Mouse (Mus musculus) hindbrain, embryonic 15.5 days (tissue): Measurements from ENCODE around the gene Phtf2. TPM values are rescaled to one million over a fixed set of nuclear protein-coding genes. Genes with fewer than 3 reads are reported as not detected.

Experiments used
- ATAC-seq: fragments of 200-750 bp; cut with Nextera tagmentation; 2 replicates; pipeline ENCODE4 v1.8.0; 2017; ENCODE audit warnings: low read depth, moderate number of reproducible peaks, moderate TSS enrichment; ENCODE audit not compliant: low FRiP score
- H3K27ac ChIP-seq: fragments of 300-500 bp; sonication (generic); replicated peaks from 2 replicates; pipeline ENCODE4 v1.5.1; 2015; ENCODE audit warnings: mild to moderate bottlenecking, inconsistent platforms
- H3K27me3 ChIP-seq: fragments of 300-500 bp; sonication (generic); 2 replicates; pipeline ENCODE4 v1.6.1; 2015; ENCODE audit warnings: control low read depth, inconsistent platforms
- H3K36me3 ChIP-seq: fragments of 300-500 bp; sonication (generic); 2 replicates; pipeline ENCODE4 v1.6.1; 2015; ENCODE audit warnings: control low read depth, inconsistent platforms
- H3K4me1 ChIP-seq: fragments of 300-500 bp; sonication (generic); replicated peaks from 2 replicates; pipeline ENCODE4 v1.6.1; 2015; ENCODE audit warnings: control low read depth, inconsistent platforms
- H3K4me2 ChIP-seq: fragments of 300-500 bp; sonication (generic); 2 replicates; pipeline ENCODE4 v1.6.1; 2015; ENCODE audit warnings: moderate library complexity, mild to moderate bottlenecking, inconsistent platforms
- H3K4me3 ChIP-seq: fragments of 300-500 bp; sonication (generic); 2 replicates; pipeline ENCODE4 v1.5.1; 2015; ENCODE audit warnings: mild to moderate bottlenecking, inconsistent platforms
- H3K9ac ChIP-seq: fragments of 300-500 bp; sonication (generic); 2 replicates; pipeline ENCODE4 v1.6.1; 2015; ENCODE audit warnings: inconsistent platforms
- H3K9me3 ChIP-seq: fragments of 300-500 bp; sonication (generic); 2 replicates; pipeline ENCODE4 v1.6.1; 2016; ENCODE audit warnings: control low read depth, inconsistent platforms
- WGBS: fragments of 180-500 bp; shearing (Covaris S2); methylation state at CpG from one replicate; pipeline ENCODE4 v1.1.7; 2015; 5-methylcytosine and 5-hydroxymethylcytosine counted together
- polyA plus RNA-seq: library from polyadenylated mRNA; unstranded; fragments of >200 nt; fragmentation: Nextera tagmentation; extraction: Ambion mirVana; gene quantifications from 2 replicates; pipeline ENCODE4 v1.2.1, GENCODE M21; 2015

Gene Phtf2
- 23.9 and 26.2 TPM in 2 replicates for polyA plus RNA-seq

DNA sequence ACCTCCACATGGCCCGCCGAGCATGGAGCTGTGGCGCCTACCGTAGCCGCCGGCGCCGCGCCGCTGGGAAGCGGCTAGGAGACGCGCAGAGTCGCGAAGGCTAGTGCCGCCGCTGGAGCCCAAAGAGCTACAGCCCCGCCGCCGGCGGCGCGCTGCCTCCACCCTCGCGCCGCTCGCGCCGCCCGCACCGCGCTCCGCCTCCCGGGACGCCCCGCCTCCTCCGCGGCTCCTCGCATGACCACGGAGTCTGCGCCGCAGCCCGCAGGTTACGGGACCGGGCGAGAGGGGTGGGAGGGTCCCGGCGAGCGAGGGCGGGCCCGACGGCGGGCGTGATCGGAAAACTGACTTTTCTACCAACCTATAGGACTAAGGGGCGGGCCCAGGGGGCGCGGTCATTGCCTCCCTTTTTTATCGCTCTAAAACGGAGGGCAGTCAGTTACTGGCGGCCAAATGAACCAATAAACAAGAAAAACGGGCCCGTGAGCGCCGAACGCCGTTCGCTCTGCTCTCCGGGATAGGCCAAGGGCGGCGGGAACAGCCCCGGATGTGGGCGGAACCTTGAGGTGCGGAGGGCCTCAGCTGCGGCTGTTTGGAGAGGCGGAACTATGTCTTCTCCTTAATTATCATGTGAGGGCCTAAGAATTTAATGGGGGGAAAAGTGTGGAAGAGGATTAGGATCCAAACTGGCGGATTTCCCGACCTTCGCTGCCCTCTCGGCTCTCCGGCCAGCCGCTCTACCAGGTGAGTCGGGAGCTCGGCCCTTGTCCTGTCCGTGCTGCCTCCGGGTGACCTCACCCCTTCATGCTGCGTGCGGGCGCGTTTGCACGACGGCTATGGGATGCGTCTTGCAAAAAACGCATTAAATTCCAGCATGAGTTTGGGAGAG lies at the start of gene Phtf2, which contains the start of gene Tmem60:
Phtf2 (minus strand) TSS at position 210 of the 886 bp plus-strand sequence.
Tmem60 (plus strand) TSS at position 277 of the 886 bp plus-strand sequence.
- peaks cover 20% of the 10 kb centered on the region for H3K4me1 ChIP-seq
- no peaks in the 10 kb centered on the region for H3K27me3 ChIP-seq
- no peaks in the 10 kb centered on the region for H3K36me3 ChIP-seq
- peak within 1 kb of the TSS; percentile 64 for H3K4me2 ChIP-seq
- H3K27ac ChIP-seq: peak within 1 kb of the TSS; percentile 96
- H3K4me3 ChIP-seq: peak within 1 kb of the TSS; percentile 79
- peak within 1 kb of the TSS; percentile 80 for H3K9ac ChIP-seq
- under 1% methylated on average over 80 of the region's 94 CpGs for WGBS
- peak; percentile 99 for ATAC-seq
- no peaks in the 10 kb centered on the region for H3K9me3 ChIP-seq

DNA sequence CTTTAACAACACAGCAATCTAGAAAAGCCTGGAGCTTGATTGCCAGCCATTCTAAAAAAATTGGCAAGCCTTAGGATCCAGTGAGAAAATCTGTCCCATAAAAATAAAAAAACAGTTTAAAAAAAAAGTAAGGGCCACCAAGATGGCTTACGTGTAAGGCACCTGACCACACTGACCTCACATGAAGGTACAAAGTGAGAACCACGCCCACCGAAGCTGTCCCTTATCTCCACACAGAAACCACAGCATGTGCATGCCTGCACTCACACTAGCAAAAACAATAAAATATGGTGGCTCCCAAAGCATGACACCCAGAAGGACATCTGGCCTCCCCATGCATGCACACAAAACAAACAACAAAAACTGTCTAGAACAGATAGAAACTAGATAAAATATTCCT lies 49.4 kb upstream of the Phtf2 start:
- no peak overlapping the region for H3K4me2 ChIP-seq
- H3K9me3 ChIP-seq: no peaks in the 10 kb centered on the region
- no peak overlapping the region for H3K9ac ChIP-seq
- no peak overlapping the region for H3K27ac ChIP-seq
- H3K4me3 ChIP-seq: no peak overlapping the region
- WGBS: 92% methylated on average over 3 of the region's 3 CpGs
- no peak for ATAC-seq
- H3K36me3 ChIP-seq: no peaks in the 10 kb centered on the region
- H3K27me3 ChIP-seq: no peaks in the 10 kb centered on the region
- H3K4me1 ChIP-seq: 0 out of 2 replicates have a peak, but pooled peaks cover 3% of the 10 kb centered on the region

DNA sequence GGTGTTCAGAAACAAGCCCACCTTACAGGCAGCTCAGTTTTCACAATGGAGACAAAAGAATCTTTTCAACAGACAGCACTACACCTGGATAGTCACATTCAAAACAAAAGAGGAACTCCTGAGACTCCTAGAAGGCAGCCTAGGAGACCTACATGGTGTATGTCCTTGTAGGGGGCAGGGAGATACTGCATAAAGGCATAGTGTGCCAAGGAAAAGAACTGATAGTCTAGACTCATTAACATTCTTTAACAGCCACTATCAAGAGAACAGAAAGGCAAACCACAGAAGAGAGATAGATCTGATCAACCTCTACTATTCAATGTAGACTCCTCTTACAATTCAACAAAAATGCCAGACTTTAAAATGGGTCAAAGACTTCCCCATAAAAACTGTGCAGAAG lies 48.5 kb upstream of the Phtf2 start:
- Histone ChIP-seq H3K4me2 (no peak overlapping the region), H3K27me3 (no peaks in the 10 kb centered on the region), H3K9me3 (no peaks in the 10 kb centered on the region), H3K27ac (no peak overlapping the region), H3K9ac (no peak overlapping the region), H3K4me3 (no peak overlapping the region), H3K36me3 (no peaks in the 10 kb centered on the region), H3K4me1 (0 out of 2 replicates have a peak, but pooled peaks cover 3% of the 10 kb centered on the region)
- no peak for ATAC-seq

DNA sequence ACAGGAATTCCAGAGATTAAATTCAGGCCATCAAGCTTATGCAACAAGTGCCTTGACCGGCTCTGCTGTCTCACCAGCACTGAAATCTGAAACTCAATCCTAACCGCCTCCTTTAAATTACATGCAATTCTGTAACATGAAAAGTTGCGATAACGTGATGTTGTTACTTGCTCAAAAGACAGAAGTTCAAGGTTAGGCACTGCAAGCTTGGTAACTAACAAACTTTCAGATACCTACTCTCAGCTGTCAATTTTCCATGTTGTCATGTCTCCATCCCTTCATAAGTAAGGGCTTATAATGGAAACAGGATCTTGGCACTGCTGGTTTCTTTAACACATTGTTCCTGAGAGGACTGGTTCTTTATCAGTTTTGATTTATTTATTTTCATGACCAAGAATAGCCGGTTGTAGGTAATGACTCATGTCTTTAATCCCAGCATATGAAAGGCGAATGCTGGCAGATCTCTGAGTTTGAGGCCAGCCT lies 47.8 kb upstream of the Phtf2 start:
- no peak overlapping the region for H3K4me2 ChIP-seq
- H3K27me3 ChIP-seq: no peaks in the 10 kb centered on the region
- H3K9ac ChIP-seq: no peak overlapping the region
- ATAC-seq: no peak
- H3K36me3 ChIP-seq: no peaks in the 10 kb centered on the region
- 0 out of 2 replicates have a peak, but pooled peaks cover 3% of the 10 kb centered on the region for H3K4me1 ChIP-seq
- H3K9me3 ChIP-seq: no peaks in the 10 kb centered on the region
- no peak overlapping the region for H3K27ac ChIP-seq
- WGBS: 88% methylated on average over 6 of the region's 6 CpGs
- H3K4me3 ChIP-seq: no peak overlapping the region

DNA sequence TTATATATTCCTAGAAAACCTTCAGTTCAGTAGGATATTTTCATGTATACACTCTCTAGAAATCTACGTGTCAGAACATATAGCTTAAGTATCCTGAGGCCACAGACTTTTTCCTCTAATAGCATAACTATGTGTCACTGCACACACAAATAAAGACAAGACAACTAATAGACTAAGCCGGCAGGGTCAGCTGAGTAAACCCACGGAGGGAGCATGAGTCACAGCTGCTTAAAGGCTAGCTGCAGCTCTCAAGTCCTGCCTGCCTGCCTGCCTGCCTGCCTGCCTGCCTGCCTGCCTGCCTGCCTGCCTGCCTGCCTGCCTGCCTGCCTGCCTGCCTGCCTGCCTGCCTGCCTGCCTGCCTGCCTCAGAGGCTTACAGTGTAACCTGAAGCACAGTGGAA lies 43.5 kb upstream of the Phtf2 start:
- Histone ChIP-seq H3K27ac (no peak overlapping the region), H3K4me1 (no peaks in the 10 kb centered on the region), H3K4me2 (no peak overlapping the region), H3K27me3 (no peaks in the 10 kb centered on the region), H3K4me3 (no peak overlapping the region), H3K9ac (no peak overlapping the region), H3K9me3 (no peaks in the 10 kb centered on the region), H3K36me3 (no peaks in the 10 kb centered on the region)
- no peak for ATAC-seq
- WGBS: 76% methylated on average over 3 of the region's 3 CpGs

DNA sequence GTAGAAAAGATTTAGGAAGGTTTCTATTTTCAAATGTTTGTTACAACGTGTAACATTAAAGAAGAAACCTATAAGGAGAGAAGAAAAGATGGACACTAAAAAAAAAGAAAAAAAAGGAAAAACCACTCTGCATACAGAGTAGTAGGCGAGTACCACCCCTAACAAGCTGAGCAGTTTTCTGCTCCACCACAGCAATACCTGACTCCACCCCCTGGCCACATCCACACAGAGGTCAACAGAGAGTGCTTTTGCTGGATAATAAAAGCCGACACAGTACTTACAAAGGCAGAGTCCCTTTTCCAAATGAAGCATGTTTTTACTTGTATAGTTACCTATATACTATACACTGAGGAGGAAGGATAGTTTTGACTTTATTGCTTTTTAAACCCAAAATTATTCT lies 42.7 kb upstream of the Phtf2 start:
- Histone ChIP-seq H3K27ac (no peak overlapping the region), H3K36me3 (no peaks in the 10 kb centered on the region), H3K9me3 (no peaks in the 10 kb centered on the region), H3K9ac (no peak overlapping the region), H3K4me1 (no peaks in the 10 kb centered on the region), H3K4me2 (no peak overlapping the region), H3K4me3 (no peak overlapping the region), H3K27me3 (no peaks in the 10 kb centered on the region)
- no peak for ATAC-seq
- WGBS: 76% methylated on average over 3 of the region's 3 CpGs

DNA sequence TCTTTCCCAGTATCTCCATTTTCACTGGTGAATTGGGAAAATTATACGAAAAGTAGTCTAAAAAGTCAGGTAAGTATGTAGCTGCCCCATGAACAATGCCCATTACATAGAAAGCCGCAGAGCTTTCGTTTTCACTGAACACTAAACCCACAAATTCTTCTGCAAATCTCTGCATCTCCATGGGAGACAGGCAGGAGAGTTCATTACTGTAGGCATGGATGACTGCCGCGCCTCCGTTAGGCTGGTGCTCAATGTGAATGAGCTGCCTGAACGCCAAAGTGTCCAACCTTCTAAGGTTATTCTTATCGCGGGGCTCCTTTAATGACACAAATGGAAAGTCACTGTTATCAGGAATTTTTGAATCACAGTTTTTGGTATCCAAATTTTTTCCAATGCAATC lies 37.6 kb upstream of the Phtf2 start:
- 55% methylated on average over 9 of the region's 9 CpGs for whole genome bisulfite sequencing
- H3K4me2 ChIP-seq: no peak overlapping the region
- no peaks in the 10 kb centered on the region for H3K4me1 ChIP-seq
- no peak for ATAC-seq
- no peaks in the 10 kb centered on the region for H3K9me3 ChIP-seq
- H3K27me3 ChIP-seq: no peaks in the 10 kb centered on the region
- H3K4me3 ChIP-seq: no peak overlapping the region
- no peak overlapping the region for H3K27ac ChIP-seq
- H3K36me3 ChIP-seq: no peaks in the 10 kb centered on the region
- H3K9ac ChIP-seq: no peak overlapping the region

DNA sequence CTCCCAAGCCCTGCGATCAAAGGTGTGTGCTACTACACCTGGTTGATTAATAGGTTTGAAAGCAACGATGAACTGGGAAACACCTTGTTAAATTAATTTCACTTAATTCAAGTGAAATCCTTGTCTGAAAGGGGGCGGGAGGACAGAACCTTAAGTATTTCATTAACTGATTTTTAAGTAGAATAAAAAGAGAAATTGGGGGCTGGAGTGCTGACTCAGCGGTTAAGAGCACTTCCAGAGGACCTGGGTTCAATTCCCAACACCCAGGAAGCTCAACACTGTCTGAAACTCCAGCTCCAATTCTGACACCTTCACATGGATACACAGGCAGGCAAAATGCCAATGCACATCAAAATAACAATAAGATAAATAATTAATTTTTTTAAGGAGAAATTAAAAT lies 37.0 kb upstream of the Phtf2 start:
- H3K4me3 ChIP-seq: no peak overlapping the region
- no peaks in the 10 kb centered on the region for H3K27me3 ChIP-seq
- H3K27ac ChIP-seq: no peak overlapping the region
- ATAC-seq: no peak
- H3K36me3 ChIP-seq: no peaks in the 10 kb centered on the region
- 96% methylated on average over 4 of the region's 4 CpGs for WGBS
- H3K9me3 ChIP-seq: no peaks in the 10 kb centered on the region
- H3K4me2 ChIP-seq: no peak overlapping the region
- H3K4me1 ChIP-seq: no peaks in the 10 kb centered on the region
- H3K9ac ChIP-seq: no peak overlapping the region

DNA sequence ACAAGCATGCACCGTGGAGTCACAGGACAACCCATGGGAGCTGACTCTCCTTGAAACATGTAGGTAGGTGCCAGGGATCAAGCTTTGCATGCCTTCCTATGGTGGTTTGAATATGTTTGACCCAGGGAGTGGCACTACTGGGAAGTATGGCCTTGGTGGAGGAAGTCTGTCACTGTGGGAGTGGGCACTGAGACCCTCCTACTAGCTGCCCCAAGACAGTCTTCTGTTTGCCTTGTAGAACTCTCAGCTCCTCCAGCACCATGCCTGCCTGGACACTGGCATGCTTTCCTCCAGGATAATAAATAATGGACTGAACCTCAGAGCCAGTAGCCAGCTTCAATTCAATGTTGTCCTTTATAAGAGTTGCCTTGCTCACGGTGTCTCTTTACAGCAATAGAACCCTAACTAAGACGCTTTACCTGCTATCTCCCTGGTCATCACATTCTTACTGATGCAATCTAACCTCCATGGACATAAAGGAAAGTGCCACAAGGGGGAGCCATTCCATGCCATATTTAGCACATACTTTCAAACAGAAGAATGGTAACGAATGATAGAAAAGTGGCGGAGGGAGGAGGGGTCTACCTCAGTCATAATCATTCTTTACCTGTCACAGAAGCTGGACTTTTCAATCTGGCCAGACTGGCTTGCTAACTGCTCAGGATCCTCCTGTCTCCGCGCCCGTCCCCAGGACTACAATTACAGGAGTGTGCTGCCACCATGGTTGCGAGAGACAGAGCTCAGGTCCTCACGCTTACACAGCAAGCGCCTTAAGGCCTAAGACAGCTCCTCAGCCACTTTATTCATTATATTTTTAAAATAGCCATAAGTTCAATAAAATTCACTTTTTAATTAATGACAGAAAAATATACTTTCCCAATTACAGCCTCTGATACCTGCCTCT lies 31.7 kb upstream of the Phtf2 start:
- ATAC-seq: peak; percentile 61; the same call in 1 of the 2 replicates
- H3K36me3 ChIP-seq: no peaks in the 10 kb centered on the region
- H3K9me3 ChIP-seq: no peaks in the 10 kb centered on the region
- H3K4me1 ChIP-seq: no peaks in the 10 kb centered on the region
- no peak overlapping the region for H3K4me3 ChIP-seq
- 70% methylated on average over 11 of the region's 11 CpGs for WGBS
- no peak overlapping the region for H3K4me2 ChIP-seq
- H3K9ac ChIP-seq: no peak overlapping the region
- H3K27ac ChIP-seq: no peak overlapping the region
- H3K27me3 ChIP-seq: no peaks in the 10 kb centered on the region

DNA sequence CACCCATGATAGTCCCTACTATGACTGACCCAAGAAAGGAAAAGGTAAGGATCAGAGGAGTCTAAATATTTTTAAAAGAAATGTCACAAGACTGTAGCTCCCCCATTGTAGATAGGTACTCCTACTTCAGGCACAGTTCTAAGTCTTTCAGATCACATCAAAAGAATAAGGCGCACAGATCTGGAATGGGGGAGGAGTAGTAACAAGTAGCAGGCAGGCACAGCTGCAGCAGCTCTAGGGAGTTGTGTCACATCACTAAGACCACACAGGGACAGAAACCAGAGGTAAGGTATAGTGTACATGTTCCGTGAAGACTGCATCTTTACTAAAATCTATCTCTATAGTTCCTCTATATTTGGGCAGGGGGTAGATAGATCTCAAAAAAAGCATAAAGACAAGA lies 29.8 kb upstream of the Phtf2 start:
- H3K36me3 ChIP-seq: no peaks in the 10 kb centered on the region
- WGBS: 91% methylated on average over 2 of the region's 2 CpGs
- H3K4me2 ChIP-seq: no peak overlapping the region
- no peak for ATAC-seq
- no peak overlapping the region for H3K9ac ChIP-seq
- H3K27me3 ChIP-seq: no peaks in the 10 kb centered on the region
- no peak overlapping the region for H3K4me3 ChIP-seq
- no peaks in the 10 kb centered on the region for H3K9me3 ChIP-seq
- H3K27ac ChIP-seq: no peak overlapping the region
- H3K4me1 ChIP-seq: no peaks in the 10 kb centered on the region

DNA sequence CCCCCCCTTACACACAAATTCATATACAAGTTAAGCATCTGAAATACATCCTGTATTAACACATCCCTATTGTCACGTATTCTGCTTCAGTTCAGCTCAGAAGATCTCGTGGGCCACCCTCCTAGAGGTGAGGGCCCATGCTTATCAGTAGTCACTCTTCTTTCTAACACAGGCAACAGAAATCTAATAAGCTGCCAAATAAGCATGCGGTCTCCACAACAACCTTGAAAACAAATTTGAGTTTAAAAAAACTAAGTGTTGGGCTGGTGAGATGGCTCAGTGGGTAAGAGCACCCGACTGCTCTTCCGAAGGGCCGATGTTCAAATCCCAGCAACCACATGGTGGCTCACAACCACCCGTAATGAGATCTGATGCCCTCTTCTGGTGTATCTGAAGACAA lies 24.3 kb upstream of the Phtf2 start:
- no peaks in the 10 kb centered on the region for H3K9me3 ChIP-seq
- H3K4me2 ChIP-seq: no peak overlapping the region
- 94% methylated on average over 7 of the region's 7 CpGs for WGBS
- H3K27ac ChIP-seq: no peak overlapping the region
- H3K36me3 ChIP-seq: peaks cover 6% of the 10 kb centered on the region; the same call in 1 of the 2 replicates
- no peaks in the 10 kb centered on the region for H3K27me3 ChIP-seq
- no peak for ATAC-seq
- H3K4me3 ChIP-seq: no peak overlapping the region
- no peaks in the 10 kb centered on the region for H3K4me1 ChIP-seq
- no peak overlapping the region for H3K9ac ChIP-seq

DNA sequence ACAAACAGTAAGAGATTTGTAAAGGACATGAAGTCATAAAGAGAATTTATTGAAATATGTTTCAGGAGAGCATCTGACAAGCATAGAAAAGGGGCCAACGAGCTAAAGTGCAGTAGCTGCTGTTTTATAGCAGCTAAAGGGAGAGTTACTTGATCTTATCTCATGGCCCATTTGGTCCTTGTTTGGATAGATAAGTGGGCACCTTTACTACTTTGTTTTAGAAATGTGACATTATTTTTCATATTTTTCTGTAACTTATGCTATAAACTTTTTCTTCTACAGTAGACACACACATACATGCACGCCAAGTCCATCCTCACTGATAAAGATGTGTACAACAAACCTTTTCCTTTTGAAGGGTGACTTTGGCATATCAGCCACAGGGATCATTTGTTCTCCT lies 23.5 kb upstream of the Phtf2 start:
- Histone ChIP-seq H3K9ac (no peak overlapping the region), H3K9me3 (no peaks in the 10 kb centered on the region), H3K27ac (no peak overlapping the region), H3K4me2 (no peak overlapping the region), H3K4me3 (no peak overlapping the region), H3K36me3 (peaks cover 6% of the 10 kb centered on the region; the same call in 1 of the 2 replicates), H3K27me3 (no peaks in the 10 kb centered on the region), H3K4me1 (no peaks in the 10 kb centered on the region)
- WGBS: 95% methylated on average over 2 of the region's 2 CpGs
- no peak for ATAC-seq
